ENCODE assay signal across 8 mouse cellular contexts in the genomic region with DNA sequence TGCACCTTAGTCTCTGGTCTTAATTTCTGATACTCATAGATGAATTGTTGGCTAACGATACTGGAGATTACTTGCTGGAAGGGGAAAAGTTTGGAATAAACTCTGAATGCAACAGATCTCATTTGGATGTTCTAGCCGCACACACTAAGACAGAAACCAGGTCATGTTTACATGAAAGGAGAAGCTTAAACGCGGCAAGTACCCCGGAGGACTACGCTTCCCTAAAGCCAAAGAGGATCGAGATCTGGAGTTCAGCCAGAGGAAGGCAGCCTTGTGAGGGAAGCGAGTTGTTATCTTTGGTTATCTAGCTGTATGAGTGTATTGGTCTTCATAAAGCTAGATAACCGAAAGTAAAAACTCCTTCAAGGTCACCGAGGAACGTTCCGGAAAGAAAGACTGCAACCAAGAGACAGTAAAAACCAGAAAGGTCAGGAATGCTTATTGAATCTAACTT.
DNase-seq lines count a peak whose midpoint lies in the region; ATAC-seq and TF ChIP-seq lines count a peak whose summit lies in the region.

No protein-coding gene starts in this region.

- WGBS in heart, embryonic 11.5 days (ENCODE audit: insufficient replicate concordance): 6% methylated on average over 12 of the region's 12 CpGs
- 1% methylated on average over 12 of the region's 12 CpGs for WGBS in bone marrow, adult 2 months
- 4% methylated on average over 12 of the region's 12 CpGs for WGBS in forebrain, embryonic 10.5 days
- WGBS in liver, embryonic 13.5 days (ENCODE audit: insufficient replicate concordance): 6% methylated on average over 12 of the region's 12 CpGs
- WGBS in small intestine, adult 2 months: 3% methylated on average over 12 of the region's 12 CpGs

- H3K4me1 ChIP-seq in heart, embryonic 11.5 days (ENCODE audit: control insufficient read depth, insufficient read depth, low read length): no peaks in the 10 kb centered on the region
- no peaks in the 10 kb centered on the region for H3K4me1 ChIP-seq in bone marrow, adult 2 months (ENCODE audit: control insufficient read depth, insufficient read depth, low read length)
- H3K4me1 ChIP-seq in forebrain, embryonic 10.5 days: peaks cover 22% of the 10 kb centered on the region
- no peaks in the 10 kb centered on the region for H3K4me1 ChIP-seq in liver, embryonic 13.5 days (replicated peaks)
- H3K4me1 ChIP-seq in small intestine, adult 2 months (ENCODE audit: control insufficient read depth, insufficient read depth, insufficient read length, low read length): peaks cover 2% of the 10 kb centered on the region; the same call in 1 of the 2 replicates

- H3K4me2 ChIP-seq in heart, embryonic 11.5 days: peak overlapping the region; percentile 58
- peak overlapping the region; percentile 45 for H3K4me2 ChIP-seq in liver, embryonic 13.5 days

- TF ChIP-seq POLR2A in bone marrow, adult 2 months (IDR thresholded peaks at IDR 0.05; ENCODE audit: borderline replicate concordance, control insufficient read depth, low read depth, low read length): no peak
- TF ChIP-seq POLR2A in small intestine, adult 2 months (IDR thresholded peaks at IDR 0.05; ENCODE audit: low read depth, low read length): no peak

- TF ChIP-seq CTCF in bone marrow, adult 2 months (IDR thresholded peaks at IDR 0.05; ENCODE audit: control insufficient read depth, insufficient read depth, low read length): no peak
- no peak for TF ChIP-seq CTCF in small intestine, adult 2 months (IDR thresholded peaks at IDR 0.05; ENCODE audit: extremely low read depth, insufficient read length, insufficient replicate concordance, low read depth, low read length)

- H3K9me3 ChIP-seq in heart, embryonic 11.5 days (replicated peaks; ENCODE audit: control insufficient read depth, low read length): no peaks in the 10 kb centered on the region
- H3K9me3 ChIP-seq in forebrain, embryonic 10.5 days: no peaks in the 10 kb centered on the region
- no peaks in the 10 kb centered on the region for H3K9me3 ChIP-seq in liver, embryonic 13.5 days (replicated peaks)

- intact Hi-C loops in left cerebral cortex, postnatal 14 days (cut with DNase I): loop anchor here (5.0 to 10.0 kb wide), 2 partner anchors 324 to 486 kb away; a partner anchor contains a TSS
- intact Hi-C loops in left cerebral cortex, postnatal 36 days (cut with DNase I): loop anchor here (5.0 kb wide), 3 partner anchors 324 to 874 kb away; a partner anchor contains a TSS

- ATAC-seq in heart, embryonic 11.5 days (replicated peaks; ENCODE audit: insufficient number of reproducible peaks, low FRiP score, low TSS enrichment): no peak
- ATAC-seq in liver, embryonic 13.5 days (ENCODE audit: low read depth): no peak

- no peaks in the 10 kb centered on the region for H3K36me3 ChIP-seq in heart, embryonic 11.5 days (ENCODE audit: control insufficient read depth, insufficient read depth, low read length)
- peaks cover 70% of the 10 kb centered on the region for H3K36me3 ChIP-seq in forebrain, embryonic 10.5 days (replicated peaks)
- H3K36me3 ChIP-seq in liver, embryonic 13.5 days: no peaks in the 10 kb centered on the region
- H3K36me3 ChIP-seq in small intestine, adult 2 months (ENCODE audit: control insufficient read depth, insufficient read depth, low read length): no peaks in the 10 kb centered on the region

- peak overlapping the region; percentile 33 for H3K4me3 ChIP-seq in heart, embryonic 11.5 days (ENCODE audit: low read depth, low read length)
- peak overlapping the region; percentile 45 for H3K4me3 ChIP-seq in bone marrow, adult 2 months (replicated peaks; ENCODE audit: control insufficient read depth, low read depth, low read length)
- peak overlapping the region; percentile 84 for H3K4me3 ChIP-seq in forebrain, embryonic 10.5 days
- peak overlapping the region; percentile 33 for H3K4me3 ChIP-seq in liver, embryonic 13.5 days (replicated peaks)
- H3K4me3 ChIP-seq in small intestine, adult 2 months (ENCODE audit: low read depth, low read length): peak overlapping the region; percentile 38

- no peak overlapping the region for H3K27ac ChIP-seq in heart, embryonic 11.5 days (ENCODE audit: low read depth, low read length)
- no peak overlapping the region for H3K27ac ChIP-seq in bone marrow, adult 2 months (ENCODE audit: control insufficient read depth, insufficient read depth, low read depth, low read length, poor library complexity)
- H3K27ac ChIP-seq in forebrain, embryonic 10.5 days: peak overlapping the region; percentile 94
- H3K27ac ChIP-seq in liver, embryonic 13.5 days: no peak overlapping the region
- no peak overlapping the region for H3K27ac ChIP-seq in small intestine, adult 2 months (ENCODE audit: insufficient read depth, low read depth, low read length)

- no peak for DNase-seq in heart, adult 9 months (ENCODE audit: low spot score in 2 of 2)
- peak; percentile 38 for DNase-seq in forebrain, embryonic 10.5 days (ENCODE audit: extremely low spot score, low spot score)
- no peak for DNase-seq in liver, embryonic 13.5 days
- DNase-seq in left cerebral cortex, postnatal 14 days (ENCODE audit: low spot score in 2 of 2): no peak
- DNase-seq in left cerebral cortex, postnatal 36 days (ENCODE audit: low spot score in 2 of 2): no peak

- H3K9ac ChIP-seq in heart, embryonic 11.5 days (ENCODE audit: low read depth, low read length): no peak overlapping the region
- H3K9ac ChIP-seq in liver, embryonic 13.5 days: no peak overlapping the region

- peaks cover 58% of the 10 kb centered on the region for H3K27me3 ChIP-seq in heart, embryonic 11.5 days (ENCODE audit: control insufficient read depth, insufficient read depth, low read length)
- H3K27me3 ChIP-seq in forebrain, embryonic 10.5 days (ENCODE audit: poor library complexity, severe bottlenecking): peaks cover 87% of the 10 kb centered on the region
- peaks cover 76% of the 10 kb centered on the region for H3K27me3 ChIP-seq in liver, embryonic 13.5 days
- H3K27me3 ChIP-seq in small intestine, adult 2 months (ENCODE audit: control insufficient read depth, insufficient read depth, low read length): peaks cover 25% of the 10 kb centered on the region

Comparison
In these comparisons a context has a peak if more than half of its experiments do, and no peak if none do; other contexts are left out.
1. H3K4me3 ChIP-seq: peak in every context shown above with its lines; median percentile 84 in forebrain, embryonic 10.5 days; 45 in bone marrow, adult 2 months; 38 in small intestine, adult 2 months; 33 in heart, embryonic 11.5 days; 33 in liver, embryonic 13.5 days.